Mouse (Mus musculus): ENCODE results near the gene Fam71a.
"Not testable (repeated sequence)": the region's sequence is repeated elsewhere in the genome, so short reads cannot be mapped to it uniquely, and the experiment has no call there.

The Fam71a gene

GRCm38 (mm10) chr1:191181469-191182259 is 17.0 kb upstream of the Fam71a start:
- no peak for DNase-seq (ENCODE audit: low read depth)

- no peak for DNase-seq (ENCODE audit: low read depth)
These were observed 15.8 kb upstream of the Fam71a start for GRCm38 (mm10) chr1:191180397-191180796.

- no peak for DNase-seq (ENCODE audit: low read depth)
These were observed 15.2 kb upstream of the Fam71a start for GRCm38 (mm10) chr1:191179846-191180245.

GRCm38 (mm10) chr1:191178511-191179188 is 14.0 kb upstream of the Fam71a start:
- DNase-seq (ENCODE audit: low read depth) = no peak

- DNase-seq (ENCODE audit: low read depth) = no peak
These were observed 12.3 kb upstream of the Fam71a start for GRCm38 (mm10) chr1:191176887-191177286.

GRCm38 (mm10) chr1:191172487-191172886 is 7.9 kb upstream of the Fam71a start:
- no peak for DNase-seq (ENCODE audit: low read depth)

- DNase-seq (ENCODE audit: low read depth) = no peak
These were observed 5.8 kb upstream of the Fam71a start for GRCm38 (mm10) chr1:191170444-191170843.

- DNase-seq (ENCODE audit: low read depth) = no peak
These were observed 1.6 kb upstream of the Fam71a start for GRCm38 (mm10) chr1:191166189-191166588.

- DNase-seq (ENCODE audit: low read depth) = no peak
These were observed 10.3 kb downstream of the Fam71a start for GRCm38 (mm10) chr1:191154314-191154713.

GRCm38 (mm10) chr1:191153052-191153451 is 11.6 kb downstream of the Fam71a start:
- DNase-seq (ENCODE audit: low read depth) = no peak

- DNase-seq (ENCODE audit: low read depth) = no peak
These were observed 13.6 kb downstream of the Fam71a start for GRCm38 (mm10) chr1:191150924-191151605.

- not testable (repeated sequence) for DNase-seq (ENCODE audit: low read depth)
These were observed 15.1 kb downstream of the Fam71a start for GRCm38 (mm10) chr1:191149489-191149888.

- DNase-seq (ENCODE audit: low read depth) = no peak
These were observed 23.6 kb downstream of the Fam71a start for GRCm38 (mm10) chr1:191140983-191141382.

GRCm38 (mm10) chr1:191138874-191139495 is 25.6 kb downstream of the Fam71a start:
- no peak for DNase-seq (ENCODE audit: low read depth)

- DNase-seq (ENCODE audit: low read depth) = no peak
These were observed 26.2 kb downstream of the Fam71a start for GRCm38 (mm10) chr1:191138436-191138835.

- DNase-seq (ENCODE audit: low read depth) = no peak
These were observed 29.2 kb downstream of the Fam71a start for GRCm38 (mm10) chr1:191135406-191135805.

- no peak for DNase-seq (ENCODE audit: low read depth)
These were observed 31.7 kb downstream of the Fam71a start for GRCm38 (mm10) chr1:191132934-191133333.

GRCm38 (mm10) chr1:191132240-191132639 is 32.4 kb downstream of the Fam71a start:
- DNase-seq (ENCODE audit: low read depth) = no peak

GRCm38 (mm10) chr1:191131692-191132091 is 32.9 kb downstream of the Fam71a start:
- DNase-seq (ENCODE audit: low read depth) = no peak

GRCm38 (mm10) chr1:191125811-191126638 is 38.6 kb downstream of the Fam71a start:
- DNase-seq (ENCODE audit: low read depth) = peak; percentile 34

GRCm38 (mm10) chr1:191124288-191124687 is 40.3 kb downstream of the Fam71a start:
- no peak for DNase-seq (ENCODE audit: low read depth)

Measured in c-Kit-positive CD71-positive TER-119-negative erythroid progenitor cells, embryonic 14.5 days (primary cell).